Mouse (Mus musculus) lung, embryonic 14.5 days (tissue): ENCODE results near the gene Dnal4. TPM values are rescaled to one million over a fixed set of nuclear protein-coding genes. Genes with fewer than 3 reads are reported as not detected.

Experiments used
- ATAC-seq: fragments of 200-750 bp; cut with Nextera tagmentation; 2 replicates; pipeline ENCODE4 v1.8.0; 2017; ENCODE audit warnings: mild to moderate bottlenecking, moderate TSS enrichment, moderate library complexity; ENCODE audit not compliant: insufficient read depth
- DNase-seq: peaks from one replicate; pipeline ENCODE4 v3.0.0-alpha.2; 2015
- H3K27ac ChIP-seq: fragments of 300-500 bp; sonication (generic); 2 replicates; pipeline ENCODE4 v1.5.1; 2014; ENCODE audit warnings: low read depth, mild to moderate bottlenecking, moderate library complexity
- H3K27me3 ChIP-seq: fragments of 300-500 bp; sonication (generic); 2 replicates; pipeline ENCODE4 v1.6.1; 2014; ENCODE audit warnings: low read length, control low read depth; ENCODE audit not compliant: insufficient read depth
- H3K36me3 ChIP-seq: fragments of 300-500 bp; sonication (generic); 2 replicates; pipeline ENCODE4 v1.6.1; 2014; ENCODE audit warnings: control low read depth; ENCODE audit not compliant: insufficient read depth
- H3K4me1 ChIP-seq: fragments of 300-500 bp; sonication (generic); 2 replicates; pipeline ENCODE4 v1.6.1; 2014; ENCODE audit warnings: antibody characterized with exemption, control low read depth; ENCODE audit not compliant: insufficient read depth
- H3K4me2 ChIP-seq: fragments of 300-500 bp; sonication (generic); 2 replicates; pipeline ENCODE4 v1.6.1; 2014; ENCODE audit warnings: mild to moderate bottlenecking
- H3K4me3 ChIP-seq: fragments of 300-500 bp; sonication (generic); 2 replicates; pipeline ENCODE4 v1.5.1; 2014; ENCODE audit warnings: low read depth, low read length
- H3K9ac ChIP-seq: fragments of 300-500 bp; sonication (generic); 2 replicates; pipeline ENCODE4 v1.6.1; 2014
- H3K9me3 ChIP-seq: fragments of 300-500 bp; sonication (generic); 2 replicates; pipeline ENCODE4 v1.6.1; 2016; ENCODE audit warnings: low read depth, low read length, control low read depth
- CTCF ChIP-seq: IDR thresholded peaks from 2 replicates; pipeline ENCODE4 v1.5.1; 2016; ENCODE audit warnings: antibody characterized with exemption, low read depth
- WGBS: fragments of 180-500 bp; shearing (Covaris S2); extraction: QIAGEN DNeasy Blood & Tissue Kit; methylation state at CpG from one replicate; pipeline ENCODE4 v1.1.7; 2014; 5-methylcytosine and 5-hydroxymethylcytosine counted together
- polyA plus RNA-seq: library from polyadenylated mRNA; unstranded; fragments of >200 nt; fragmentation: Nextera tagmentation; extraction: Ambion mirVana; gene quantifications from 2 replicates; pipeline ENCODE4 v1.2.1, GENCODE M21; 2014

Dnal4 gene
- polyA plus RNA-seq, 1 experiment from 2014 or later, result 61.0 TPM

DNA sequence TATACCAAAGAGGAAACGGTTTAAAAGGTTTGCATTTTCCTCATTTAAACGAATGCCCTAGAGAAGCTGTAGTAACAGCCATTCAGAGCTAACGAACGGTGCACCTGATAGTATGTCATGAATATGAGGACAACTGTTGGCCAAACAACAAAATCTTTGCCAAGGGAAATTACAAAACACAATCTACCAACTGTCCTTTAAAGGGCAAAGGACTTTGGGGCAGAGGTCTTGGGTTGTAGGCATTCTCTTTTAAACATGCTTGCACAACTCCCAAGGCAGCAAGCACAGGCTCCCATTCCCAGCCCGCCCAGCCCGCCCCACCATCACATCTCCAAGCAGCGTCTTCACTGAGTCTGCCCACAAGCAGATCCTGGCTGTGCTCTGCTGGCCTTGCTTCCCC is 46.1 kb downstream of the Dnal4 start:
- no peak for TF ChIP-seq CTCF
- no peak for ATAC-seq
- no peaks in the 10 kb centered on the region for H3K9me3 ChIP-seq
- H3K4me2 ChIP-seq, result no peak overlapping the region
- no peaks in the 10 kb centered on the region for H3K27me3 ChIP-seq
- DNase-seq, result no peak
- no peaks in the 10 kb centered on the region for H3K4me1 ChIP-seq
- H3K4me3 ChIP-seq, result no peak overlapping the region
- no peak overlapping the region for H3K9ac ChIP-seq
- WGBS, result 84% methylated on average over 7 of the region's 7 CpGs
- H3K27ac ChIP-seq, result no peak overlapping the region
- peaks cover 82% of the 10 kb centered on the region for H3K36me3 ChIP-seq

- ATAC-seq (no peak), DNase-seq (no peak)
- Histone ChIP-seq H3K9ac (no peak overlapping the region), H3K4me2 (no peak overlapping the region), H3K27me3 (no peaks in the 10 kb centered on the region), H3K4me1 (no peaks in the 10 kb centered on the region), H3K4me3 (no peak overlapping the region), H3K27ac (no peak overlapping the region), H3K9me3 (no peaks in the 10 kb centered on the region), H3K36me3 (peaks cover 86% of the 10 kb centered on the region)
- TF ChIP-seq CTCF, result no peak
- 68% methylated on average over 10 of the region's 10 CpGs for WGBS
Observed at GRCm38 (mm10) chr15:79728731-79729388, 48.8 kb downstream of the Dnal4 start.

DNA sequence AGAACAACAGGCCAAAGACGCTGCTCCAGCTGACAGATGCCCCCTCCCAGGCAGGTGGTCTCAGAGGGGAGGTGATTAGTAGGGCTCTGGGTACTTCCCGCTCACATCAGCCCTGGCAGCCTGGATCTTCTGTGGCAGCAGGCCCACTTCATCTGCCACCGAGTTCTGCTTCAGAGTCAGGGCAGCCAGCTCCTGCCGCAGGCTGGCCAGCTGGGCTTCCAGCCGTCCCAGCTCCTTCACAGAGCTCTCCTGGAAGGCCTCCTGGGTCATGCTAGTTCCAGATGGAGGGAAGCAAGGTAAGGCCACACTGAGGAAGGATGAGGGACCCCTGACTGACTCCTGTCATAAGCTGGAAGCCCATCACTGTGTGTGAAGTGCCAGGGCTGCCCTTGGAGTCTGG is 49.3 kb downstream of the Dnal4 start:
- TF ChIP-seq CTCF, result no peak
- Histone ChIP-seq H3K4me3 (no peak overlapping the region), H3K27ac (no peak overlapping the region), H3K9me3 (no peaks in the 10 kb centered on the region), H3K9ac (no peak overlapping the region), H3K4me1 (no peaks in the 10 kb centered on the region), H3K36me3 (peaks cover 85% of the 10 kb centered on the region), H3K27me3 (no peaks in the 10 kb centered on the region), H3K4me2 (no peak overlapping the region)
- no peak for DNase-seq
- 65% methylated on average over 5 of the region's 5 CpGs for WGBS
- ATAC-seq, result no peak

GRCm38 (mm10) chr15:79727840-79728239 is 49.8 kb downstream of the Dnal4 start:
- TF ChIP-seq CTCF, result no peak
- DNase-seq (no peak), ATAC-seq (no peak)
- no peaks in the 10 kb centered on the region for H3K4me1 ChIP-seq
- no peak overlapping the region for H3K4me2 ChIP-seq
- H3K27ac ChIP-seq, result no peak overlapping the region
- WGBS, result 96% methylated on average over 6 of the region's 6 CpGs
- no peak overlapping the region for H3K4me3 ChIP-seq
- H3K27me3 ChIP-seq, result no peaks in the 10 kb centered on the region
- peaks cover 85% of the 10 kb centered on the region for H3K36me3 ChIP-seq
- no peak overlapping the region for H3K9ac ChIP-seq
- H3K9me3 ChIP-seq, result no peaks in the 10 kb centered on the region

DNA sequence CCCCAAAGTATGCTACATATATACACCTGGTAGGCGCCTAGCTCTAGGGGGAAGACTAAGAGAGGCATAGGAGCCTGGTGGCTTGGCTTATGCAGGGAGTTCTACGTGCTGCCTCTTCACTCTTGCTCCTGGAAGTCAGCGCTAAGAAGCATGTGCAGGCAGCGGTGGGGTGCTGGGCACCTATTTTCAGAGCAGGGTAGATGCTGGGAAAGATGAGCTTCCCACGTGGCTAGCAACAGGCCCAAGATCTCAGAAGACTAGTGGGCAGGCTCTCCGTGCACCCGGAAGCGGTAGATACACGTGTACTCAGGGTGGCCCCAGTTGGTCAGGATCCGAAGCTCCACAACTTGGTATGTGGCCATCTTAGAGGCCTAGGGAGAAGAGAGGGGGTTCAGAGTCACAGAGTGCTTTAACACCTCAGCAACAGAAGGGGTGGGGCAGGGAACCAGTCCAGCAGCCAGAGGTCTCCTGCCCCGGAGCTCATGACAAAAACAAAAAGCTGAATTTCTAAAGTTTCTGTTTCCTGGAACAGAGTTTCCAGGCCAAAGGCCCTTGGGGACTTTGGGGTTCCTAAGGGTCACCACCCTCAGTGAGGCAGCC is 52.4 kb downstream of the Dnal4 start:
- DNase-seq, result no peak
- Histone ChIP-seq H3K9me3 (no peaks in the 10 kb centered on the region), H3K4me3 (no peak overlapping the region), H3K4me1 (no peaks in the 10 kb centered on the region), H3K9ac (no peak overlapping the region), H3K27me3 (no peaks in the 10 kb centered on the region), H3K27ac (no peak overlapping the region), H3K4me2 (no peak overlapping the region), H3K36me3 (peaks cover 87% of the 10 kb centered on the region)
- ATAC-seq, result no peak
- no peak for TF ChIP-seq CTCF
- 83% methylated on average over 11 of the region's 11 CpGs for WGBS

DNA sequence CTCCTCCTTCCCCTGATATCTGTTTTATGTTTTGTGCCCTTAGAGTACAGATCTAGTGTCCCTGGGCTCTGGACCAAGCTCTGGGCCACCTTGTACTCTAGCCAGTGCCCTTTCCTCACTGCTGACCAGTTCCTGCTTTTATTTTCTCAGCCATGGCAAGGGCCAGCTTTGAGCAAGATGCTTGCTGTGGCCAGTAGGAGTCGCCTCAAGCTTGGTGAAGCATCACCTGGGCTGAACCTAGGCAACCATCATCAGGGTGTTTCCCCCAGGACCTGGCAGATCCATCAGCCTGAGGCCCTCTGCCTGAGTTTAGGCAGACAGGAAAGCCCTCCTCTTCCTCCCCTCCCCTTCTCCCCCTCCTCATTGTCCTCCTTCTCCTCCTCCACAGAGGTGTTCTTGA is 54.2 kb downstream of the Dnal4 start:
- no peak overlapping the region for H3K4me2 ChIP-seq
- H3K9me3 ChIP-seq, result no peaks in the 10 kb centered on the region
- peak; percentile 55 for TF ChIP-seq CTCF
- H3K4me3 ChIP-seq, result no peak overlapping the region
- no peak overlapping the region for H3K9ac ChIP-seq
- H3K36me3 ChIP-seq, result peaks cover 87% of the 10 kb centered on the region
- H3K27ac ChIP-seq, result no peak overlapping the region
- ATAC-seq (no peak), DNase-seq (peak; percentile 37)
- H3K27me3 ChIP-seq, result no peaks in the 10 kb centered on the region
- H3K4me1 ChIP-seq, result no peaks in the 10 kb centered on the region
- 26% methylated on average over 1 of the region's 1 CpGs for WGBS

DNA sequence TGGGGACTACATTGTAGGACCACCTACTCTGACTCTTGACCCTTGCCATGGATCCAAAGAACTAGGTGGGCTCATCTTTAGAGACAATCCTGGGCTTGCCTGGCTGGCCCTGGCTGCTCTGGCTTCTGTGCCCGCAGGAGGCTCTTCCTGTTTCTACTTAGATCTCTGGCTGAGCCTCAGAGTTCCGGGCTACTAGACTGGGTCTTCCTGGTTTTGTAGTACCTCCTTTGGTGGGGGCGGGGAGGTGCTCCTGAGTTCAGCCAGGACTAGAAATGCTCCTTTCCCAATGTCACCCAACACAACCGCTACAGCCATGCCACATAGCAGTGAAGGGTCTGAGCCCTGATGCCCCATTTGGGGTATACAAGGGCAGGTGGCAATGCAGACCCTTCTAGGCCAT is 56.9 kb downstream of the Dnal4 start:
- Histone ChIP-seq H3K27ac (no peak overlapping the region), H3K4me3 (no peak overlapping the region), H3K4me2 (no peak overlapping the region), H3K9me3 (no peaks in the 10 kb centered on the region), H3K36me3 (peaks cover 82% of the 10 kb centered on the region), H3K4me1 (no peaks in the 10 kb centered on the region), H3K27me3 (no peaks in the 10 kb centered on the region), H3K9ac (no peak overlapping the region)
- ATAC-seq (no peak), DNase-seq (no peak)
- WGBS, result 84% methylated on average over 4 of the region's 4 CpGs
- no peak for TF ChIP-seq CTCF
